Mouse (Mus musculus) kidney, postnatal 14 days (tissue): ENCODE measurements around the gene Sh3bp4.

Experiments used
- DNase-seq: peaks from one replicate; pipeline ENCODE4 v3.0.0; 2022; ENCODE audit warnings: mixed read lengths

Sh3bp4 gene

DNA sequence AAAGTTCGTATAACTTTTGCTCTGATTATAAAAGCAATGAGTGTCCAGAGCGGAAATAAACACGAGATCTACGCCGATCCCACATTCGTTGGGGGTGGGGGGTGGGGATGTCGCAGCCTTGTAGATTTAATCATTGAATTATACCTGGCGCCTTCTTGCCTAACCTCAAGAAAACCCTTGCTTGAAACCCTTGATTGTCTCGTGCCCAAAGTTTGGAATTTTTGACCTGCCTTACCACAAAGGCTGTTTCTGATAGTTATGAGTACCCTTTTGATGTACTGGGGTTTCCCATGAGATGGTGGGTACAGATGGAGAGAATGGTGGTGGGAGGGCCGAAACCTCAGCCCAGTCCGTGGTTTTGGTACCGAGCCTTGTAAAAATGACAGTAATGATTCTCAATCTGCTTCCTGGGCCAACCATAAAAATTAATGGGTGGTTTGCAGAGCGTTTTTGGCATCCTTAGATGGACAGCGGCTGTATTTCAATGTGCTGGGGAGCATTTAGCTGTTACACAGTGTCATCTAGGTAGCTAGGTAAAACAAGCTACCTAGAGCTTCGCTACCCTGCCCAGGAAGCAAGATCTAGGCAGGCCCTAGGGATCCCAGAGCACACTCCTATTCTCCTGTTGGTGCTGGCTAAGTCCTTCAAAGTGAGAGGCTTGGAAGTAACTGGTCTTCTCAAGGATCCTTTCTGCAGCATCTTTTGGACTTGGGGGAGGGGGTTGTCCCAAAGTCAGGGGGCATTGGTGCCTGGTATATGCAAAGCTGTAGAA is 1.3 kb downstream of the Sh3bp4 start:
- DNase-seq: no peak

DNA sequence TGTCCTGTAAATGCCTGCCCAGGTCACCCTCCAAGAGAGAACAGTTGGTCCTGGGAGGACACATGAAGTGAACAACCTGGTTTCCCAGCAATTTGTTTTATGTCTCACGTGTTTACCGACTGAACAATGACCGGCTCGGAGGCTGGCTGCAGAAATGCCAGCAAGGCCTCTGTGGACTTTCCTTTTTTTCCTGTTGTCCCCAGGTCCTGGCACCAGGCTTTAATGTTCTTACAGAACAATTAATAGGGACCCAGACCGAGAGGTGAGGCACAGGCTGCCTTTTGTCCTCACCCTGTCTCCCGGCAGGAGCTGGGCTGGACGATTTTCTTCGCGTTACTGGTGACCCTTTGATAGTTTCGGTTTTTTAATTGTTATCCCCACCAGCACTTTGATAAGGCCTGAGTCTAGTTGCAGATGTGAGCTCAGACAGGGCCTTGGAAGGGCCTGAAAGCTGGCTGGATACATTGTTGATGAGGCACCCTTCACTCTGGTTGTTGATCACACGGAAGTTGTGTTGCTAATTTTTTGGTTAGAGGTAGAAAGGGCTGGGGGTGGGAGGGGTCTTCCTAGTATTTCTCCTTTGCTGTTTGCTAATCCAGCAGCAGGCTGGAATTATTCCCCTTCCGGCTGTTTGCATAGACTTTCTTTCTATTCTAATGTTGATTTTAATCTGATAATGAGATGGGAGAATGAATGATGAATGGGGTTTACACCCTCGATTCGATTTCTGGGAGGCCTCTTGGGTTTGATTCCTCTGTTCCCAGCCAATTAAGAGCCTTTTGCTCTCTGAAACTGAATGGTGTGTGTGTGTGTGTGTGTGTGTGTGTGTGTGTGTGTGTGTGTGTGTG is 2.2 kb downstream of the Sh3bp4 start:
- peak; percentile 53 for DNase-seq

DNA sequence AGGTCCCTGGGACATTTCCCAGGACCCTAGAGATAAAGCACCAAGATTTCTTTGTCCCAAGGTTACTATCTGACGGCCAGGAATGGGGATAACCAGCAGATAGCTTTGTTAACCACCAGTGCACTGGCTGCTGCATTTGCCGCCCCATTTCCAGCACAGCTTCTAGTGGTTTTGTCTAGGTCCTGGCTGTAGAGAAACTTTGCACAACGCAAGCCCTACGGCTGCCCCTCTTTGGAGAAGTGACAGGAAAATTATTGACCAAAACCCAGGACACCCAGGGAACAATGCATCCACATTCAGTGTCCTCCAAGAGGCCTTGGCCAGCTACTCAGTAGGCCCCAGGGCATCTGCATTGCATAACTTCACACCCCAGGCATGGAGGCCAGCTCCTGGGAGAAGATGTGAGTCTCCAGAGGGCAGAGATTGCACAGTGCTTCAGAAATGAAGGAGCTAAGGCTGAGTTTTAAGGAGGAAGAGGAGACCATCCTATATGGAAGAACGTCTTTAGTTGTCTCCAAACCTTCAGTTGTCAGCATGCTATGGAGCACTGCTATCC is 3.2 kb downstream of the Sh3bp4 start:
- no peak for DNase-seq

DNA sequence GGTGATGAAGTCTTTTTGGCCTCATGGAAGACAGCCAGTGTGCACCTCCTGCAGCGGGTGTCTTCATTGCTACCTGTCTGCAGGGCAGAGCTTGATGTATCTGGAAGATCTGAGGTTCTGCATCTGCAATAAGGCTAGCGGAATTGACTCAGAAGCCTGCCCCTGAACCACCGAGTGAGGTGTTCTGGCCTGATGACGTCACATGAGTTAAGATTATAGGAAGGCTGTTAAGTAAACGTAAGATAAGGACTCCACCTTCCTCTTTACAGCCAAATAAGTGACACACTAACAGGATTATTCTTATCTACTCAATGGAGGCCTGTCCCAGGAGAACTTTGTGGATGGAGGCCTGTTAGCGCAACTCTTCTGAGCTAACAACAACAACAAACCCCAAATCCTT is 4.5 kb downstream of the Sh3bp4 start:
- no peak for DNase-seq

DNA sequence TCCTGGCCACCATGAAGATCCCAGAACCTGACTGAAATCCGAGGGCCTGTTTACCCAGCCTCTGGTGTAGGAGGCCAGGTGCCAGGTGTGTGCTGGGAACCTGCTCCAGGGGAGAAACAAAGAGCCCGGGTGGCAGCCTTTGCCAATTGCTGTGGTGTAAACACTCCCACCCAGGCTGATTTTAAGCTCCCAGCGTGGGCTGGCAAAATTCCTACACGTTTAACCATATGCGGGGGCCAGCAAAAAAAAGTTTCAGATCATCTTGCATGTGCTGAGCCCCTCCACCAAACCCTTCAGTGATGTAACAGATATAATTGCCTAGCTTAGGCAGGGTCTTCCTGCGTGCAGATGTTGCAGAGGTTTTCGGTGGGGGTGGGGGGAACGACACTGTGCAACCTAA is 4.9 kb downstream of the Sh3bp4 start:
- no peak for DNase-seq

DNA sequence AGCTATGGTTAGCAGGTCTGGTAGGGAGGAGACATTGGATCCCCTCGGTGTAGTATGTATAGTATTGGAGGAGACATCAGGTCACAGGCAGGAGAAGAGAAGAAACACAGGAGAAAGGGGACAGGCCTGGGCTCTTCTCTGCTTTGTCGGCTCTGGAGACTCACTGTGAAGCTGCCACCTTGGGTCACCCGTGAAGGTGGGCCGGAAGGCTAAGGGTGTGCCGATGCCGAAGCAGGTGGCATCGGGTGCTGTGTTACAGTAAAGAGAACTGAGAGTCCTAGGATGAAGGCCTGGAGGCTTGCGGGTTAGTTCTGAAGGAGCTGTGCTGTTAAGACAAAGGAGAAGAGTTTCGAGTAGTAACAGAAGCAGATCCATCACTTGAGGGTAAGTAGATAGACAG is 6.6 kb downstream of the Sh3bp4 start:
- no peak for DNase-seq

DNA sequence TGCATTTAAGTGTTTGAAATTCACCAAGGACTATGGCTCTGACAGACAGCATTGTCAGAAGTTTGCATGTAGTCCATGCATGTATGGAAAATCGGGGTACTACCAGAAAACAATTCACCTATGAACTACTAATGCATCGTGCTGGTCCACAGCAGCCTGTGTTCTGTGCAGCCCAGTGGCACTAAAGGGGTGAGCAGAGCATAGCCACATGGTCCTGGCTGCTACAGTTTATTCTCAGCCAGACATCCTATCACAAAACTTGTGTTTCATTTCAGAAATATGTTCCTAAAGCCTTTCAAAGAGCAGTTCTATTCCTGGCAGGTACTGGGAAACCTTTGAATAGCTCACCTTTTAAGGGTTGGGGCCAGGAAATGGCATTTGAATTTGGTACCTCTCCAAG is 8.0 kb downstream of the Sh3bp4 start:
- DNase-seq: no peak

DNA sequence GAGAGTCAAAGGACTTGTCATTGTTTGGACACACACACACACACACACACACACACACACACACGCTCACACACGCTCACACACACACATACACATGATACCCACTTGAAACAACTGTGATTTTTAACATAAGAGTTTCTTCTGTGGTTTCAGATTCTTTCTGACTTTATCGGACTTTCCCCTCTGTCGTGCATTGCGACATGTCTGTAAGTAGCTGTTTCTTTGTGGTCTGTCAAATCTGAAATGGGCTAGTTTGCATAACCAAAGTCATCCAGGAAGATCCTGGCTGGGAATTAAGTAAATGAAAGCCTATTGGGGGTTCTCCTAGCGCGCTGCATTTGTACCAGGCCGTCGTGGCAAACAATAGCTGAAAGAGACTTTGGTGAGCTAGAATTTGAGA is 8.5 kb downstream of the Sh3bp4 start:
- no peak for DNase-seq

DNA sequence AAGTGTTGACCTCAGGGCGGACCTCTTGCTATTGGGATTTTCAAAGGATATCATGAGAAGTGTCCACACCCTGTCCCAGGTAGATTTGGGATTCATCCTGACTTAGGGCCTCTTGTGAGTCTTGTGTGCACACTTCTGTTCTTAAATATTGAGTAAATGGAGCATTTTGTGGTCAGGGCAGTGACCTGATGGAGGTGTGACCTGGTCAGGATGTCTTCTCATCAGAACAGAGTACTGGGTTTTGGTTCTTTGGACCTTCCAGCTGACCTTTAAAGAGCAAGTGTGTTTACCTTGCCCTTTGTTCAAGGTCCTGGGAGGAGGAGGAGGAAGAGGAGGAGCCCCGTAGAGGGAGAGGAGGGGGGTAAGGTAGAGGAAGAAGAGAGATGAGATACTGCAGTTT is 9.0 kb downstream of the Sh3bp4 start:
- DNase-seq: no peak

DNA sequence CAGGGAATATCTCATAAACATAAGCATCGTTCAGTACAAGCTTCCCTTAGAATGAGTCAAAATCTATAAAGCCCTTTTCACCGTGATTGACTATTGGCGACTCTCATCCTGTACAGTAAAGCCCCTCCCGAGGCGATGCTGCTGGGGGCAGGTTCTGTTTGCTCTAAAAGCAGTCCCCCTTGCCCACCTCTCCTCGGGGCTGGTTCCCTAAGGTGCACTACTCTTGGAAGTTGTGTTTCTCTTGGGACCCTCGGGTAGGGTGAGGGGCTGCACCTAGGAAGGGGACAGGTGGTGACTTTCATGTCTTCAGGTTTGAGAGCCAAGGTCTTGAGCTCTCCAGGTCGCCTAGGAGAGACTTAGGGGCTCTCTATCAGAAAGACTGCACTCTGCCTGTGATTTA is 10.2 kb downstream of the Sh3bp4 start:
- no peak for DNase-seq

DNA sequence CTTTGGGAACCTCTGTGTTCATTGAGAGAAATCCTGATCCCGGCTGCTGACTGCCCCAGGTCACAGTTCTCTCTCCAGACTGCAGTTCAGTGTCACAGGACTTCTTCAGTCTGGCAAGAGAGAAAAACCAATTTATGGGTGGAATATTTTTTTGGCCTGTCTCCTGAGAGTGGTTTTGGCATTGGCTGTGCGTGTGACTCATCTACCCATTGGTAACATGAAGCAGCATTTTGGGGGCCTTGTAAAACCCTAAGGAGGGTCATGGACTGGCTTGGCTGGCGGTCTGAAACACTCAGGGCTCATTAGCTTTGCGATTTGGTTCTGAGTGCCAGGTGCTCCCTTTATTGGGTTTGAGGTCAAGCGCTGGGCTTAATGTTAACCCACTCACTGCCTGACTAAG is 10.6 kb downstream of the Sh3bp4 start:
- no peak for DNase-seq

DNA sequence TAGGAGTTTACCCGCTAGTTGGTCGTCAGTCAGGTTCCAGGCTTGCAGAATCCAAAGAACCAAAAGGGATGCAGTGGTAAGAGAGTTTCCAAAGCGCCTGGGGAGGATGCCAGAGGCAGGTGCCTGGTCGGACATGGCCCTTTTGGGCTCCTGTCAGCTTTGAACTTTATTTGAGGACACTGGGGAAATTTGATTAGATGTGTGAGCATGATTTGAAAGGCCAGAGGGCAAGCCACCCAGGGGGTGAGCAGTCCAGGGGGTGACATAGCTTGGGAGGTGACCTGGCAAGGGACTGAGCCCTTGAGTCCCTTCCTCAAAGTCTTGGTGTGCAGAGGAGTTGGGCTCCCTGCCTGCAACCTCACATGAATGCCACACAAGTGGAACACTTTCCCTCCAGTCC is 11.2 kb downstream of the Sh3bp4 start:
- DNase-seq: no peak

DNA sequence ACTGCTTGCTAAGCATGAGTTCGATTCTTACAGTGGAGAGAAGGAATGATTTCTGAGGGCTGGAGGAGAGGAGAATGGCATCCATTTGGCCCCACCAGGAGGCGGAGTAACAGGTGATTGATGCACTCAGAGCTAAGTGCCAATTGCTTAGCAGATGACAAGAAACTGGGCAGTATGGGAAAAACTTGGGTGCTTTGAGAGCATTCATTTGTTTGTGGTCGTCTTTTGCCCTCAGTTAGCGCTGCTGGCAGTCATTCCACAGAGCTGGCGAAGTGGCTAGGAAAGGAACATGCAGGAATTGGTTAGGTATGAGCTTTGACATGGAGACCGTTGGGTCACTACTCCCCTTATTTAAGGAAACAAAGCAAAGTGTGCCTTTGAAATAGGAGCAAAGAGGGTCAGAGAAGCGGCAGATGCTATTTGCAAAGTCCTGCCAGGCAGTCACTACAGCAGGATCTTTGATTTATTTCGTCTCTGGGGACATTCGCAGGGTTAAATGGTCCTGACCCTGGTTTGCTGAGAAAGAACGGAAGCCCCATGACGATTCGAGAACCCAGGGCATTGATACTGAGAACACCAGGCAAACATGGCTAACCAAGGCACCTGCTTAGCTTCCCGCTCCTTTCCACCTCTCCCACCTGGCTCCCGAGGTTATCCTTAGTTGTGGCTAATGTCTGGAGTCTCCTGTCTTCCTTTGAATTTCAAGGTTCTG is 12.1 kb downstream of the Sh3bp4 start:
- DNase-seq: no peak

DNA sequence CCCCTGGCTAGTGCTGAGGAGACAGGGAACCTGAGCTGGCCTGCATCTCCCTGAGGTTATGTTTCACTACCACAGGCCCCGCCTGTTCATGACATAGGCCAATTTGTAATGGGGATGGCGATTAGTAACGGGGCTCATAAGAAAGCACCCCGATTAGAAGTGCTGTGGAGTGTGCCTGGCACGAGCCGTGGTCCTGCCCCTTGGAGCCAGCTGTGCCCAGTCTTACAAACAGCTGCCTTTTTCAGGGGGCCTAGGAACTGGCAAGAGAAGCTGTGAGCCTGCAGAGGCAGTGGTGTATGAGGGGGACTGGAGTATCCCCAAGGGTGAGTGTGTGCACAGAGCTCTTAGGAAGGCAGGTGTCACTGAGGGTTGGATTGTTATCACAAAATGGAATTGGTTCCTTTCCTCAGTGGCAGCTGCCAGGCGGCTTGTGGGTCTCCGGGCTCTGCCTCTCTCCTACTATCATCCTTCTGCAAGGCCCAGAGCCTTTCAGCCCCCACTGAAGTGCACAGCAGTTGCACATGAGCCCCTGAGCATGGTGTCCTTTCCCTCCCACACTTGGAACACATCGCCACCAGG is 16.4 kb downstream of the Sh3bp4 start:
- no peak for DNase-seq

DNA sequence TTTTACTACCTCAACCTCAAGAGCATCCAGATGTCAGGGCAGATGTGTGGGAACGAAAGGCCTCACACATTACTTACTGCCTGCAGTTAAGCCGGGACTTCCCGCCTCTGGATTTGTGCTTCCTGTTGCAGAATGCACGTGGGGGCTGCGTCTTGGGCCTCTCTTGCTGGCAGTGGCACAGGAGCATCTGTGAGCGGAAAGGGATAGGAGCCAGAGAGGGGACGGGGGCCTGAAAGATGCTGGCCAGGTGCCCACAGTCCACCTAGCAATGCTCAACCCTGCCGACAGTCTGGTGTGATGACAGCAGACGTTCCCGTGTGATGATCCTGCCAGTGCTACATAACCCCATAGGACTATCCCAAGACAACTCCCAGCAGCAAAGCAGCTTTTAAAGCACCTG is 17.9 kb downstream of the Sh3bp4 start:
- DNase-seq: no peak

DNA sequence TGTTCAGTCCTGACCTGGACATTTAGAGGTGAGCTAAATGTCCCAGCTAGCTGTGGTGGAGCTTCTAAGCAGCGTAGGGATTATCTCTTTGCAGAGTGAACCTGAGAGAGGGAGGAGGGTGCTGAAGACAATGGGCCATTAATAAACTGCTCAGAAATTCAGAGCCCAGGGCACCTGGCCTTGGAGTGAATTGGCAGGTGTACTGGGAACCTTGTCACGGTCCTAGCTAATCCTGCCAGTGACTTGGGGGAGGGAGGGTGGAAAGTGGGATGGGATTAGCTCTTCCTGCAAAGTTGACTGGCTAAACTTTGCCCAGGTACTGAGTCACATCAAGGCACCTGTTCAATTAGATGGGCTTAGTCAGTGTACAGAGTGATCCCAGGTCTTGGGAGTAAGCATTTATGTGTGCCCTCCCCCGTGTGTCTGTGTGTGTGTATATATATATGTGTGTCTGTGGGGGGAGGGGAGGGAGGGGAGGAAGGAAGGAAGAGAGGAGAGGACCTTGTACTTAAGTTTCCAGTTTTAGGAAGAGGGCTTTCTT is 18.6 kb downstream of the Sh3bp4 start:
- no peak for DNase-seq

DNA sequence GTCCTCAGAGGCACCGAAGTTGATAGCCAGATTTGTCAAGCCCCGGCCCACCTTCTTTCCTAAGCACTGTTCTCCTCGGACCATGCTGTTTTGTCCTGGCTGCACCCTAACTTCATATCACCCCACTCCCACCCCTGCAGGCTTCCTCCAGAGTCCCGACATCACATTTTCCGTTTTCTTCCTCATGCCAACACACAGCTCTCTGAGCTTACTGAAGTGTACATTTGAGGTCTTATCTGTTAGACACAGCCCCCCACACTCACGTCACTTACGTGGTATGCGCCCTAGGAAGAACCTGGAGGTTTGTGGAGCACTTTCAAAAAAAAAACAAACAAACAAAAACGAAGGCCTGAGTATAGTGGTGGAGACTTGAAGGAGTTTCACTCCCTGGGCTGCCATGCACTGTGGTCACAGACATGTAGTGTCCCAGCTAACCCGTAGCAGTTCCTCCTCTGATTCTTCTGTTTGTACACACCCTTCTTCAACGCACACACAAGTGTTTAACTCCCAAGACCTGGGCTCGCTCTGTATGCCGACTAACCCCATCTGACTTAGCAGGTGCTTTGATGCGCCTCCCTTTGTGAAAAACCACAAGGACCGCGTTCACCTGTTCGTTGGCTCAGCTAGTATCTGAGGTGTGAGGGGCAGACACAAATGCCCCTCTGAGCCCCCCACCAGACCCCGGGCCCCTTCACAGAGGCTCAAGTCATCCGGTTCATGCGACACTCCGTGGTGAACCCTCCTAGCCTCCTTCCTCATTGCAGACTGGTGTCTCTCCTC is 19.8 kb downstream of the Sh3bp4 start:
- DNase-seq: no peak

DNA sequence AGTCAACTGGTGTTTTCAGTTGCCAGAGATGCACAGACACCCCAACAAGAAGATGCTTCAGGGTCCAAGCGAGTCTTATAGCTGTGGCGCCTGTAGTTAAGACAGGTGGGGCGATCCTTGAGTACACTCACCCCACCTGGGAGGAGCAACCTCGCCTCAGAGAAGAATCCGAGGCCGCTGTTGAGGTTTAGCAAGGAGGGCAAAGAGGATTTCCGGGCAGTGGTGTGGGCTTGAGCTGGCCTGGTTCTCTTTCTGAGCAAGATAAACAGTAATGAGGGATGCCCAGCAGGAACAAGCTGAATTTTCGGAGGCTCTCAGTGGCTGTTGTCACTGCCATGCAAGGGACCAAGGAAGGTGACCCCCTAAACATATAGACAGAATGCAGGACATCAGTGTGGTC is 20.5 kb downstream of the Sh3bp4 start:
- no peak for DNase-seq

DNA sequence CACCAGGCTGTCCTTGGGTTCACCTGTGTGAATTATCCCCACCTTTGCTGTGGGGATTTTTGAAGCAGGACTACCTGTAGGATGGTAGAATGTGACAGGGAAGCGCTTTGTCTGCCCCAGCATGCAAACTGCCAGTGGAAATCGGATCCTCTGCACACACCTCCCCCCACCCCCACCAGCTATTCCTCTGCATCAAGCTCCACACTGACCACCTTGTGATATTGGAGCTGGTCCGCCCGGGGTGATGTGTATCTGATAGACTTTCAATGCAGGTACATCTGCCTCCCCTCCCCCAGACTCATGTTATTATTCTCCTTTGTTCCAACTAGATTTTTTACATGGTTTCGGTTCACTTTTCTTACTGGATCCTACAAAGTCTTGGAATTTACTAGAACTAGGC is 21.8 kb downstream of the Sh3bp4 start:
- no peak for DNase-seq

DNA sequence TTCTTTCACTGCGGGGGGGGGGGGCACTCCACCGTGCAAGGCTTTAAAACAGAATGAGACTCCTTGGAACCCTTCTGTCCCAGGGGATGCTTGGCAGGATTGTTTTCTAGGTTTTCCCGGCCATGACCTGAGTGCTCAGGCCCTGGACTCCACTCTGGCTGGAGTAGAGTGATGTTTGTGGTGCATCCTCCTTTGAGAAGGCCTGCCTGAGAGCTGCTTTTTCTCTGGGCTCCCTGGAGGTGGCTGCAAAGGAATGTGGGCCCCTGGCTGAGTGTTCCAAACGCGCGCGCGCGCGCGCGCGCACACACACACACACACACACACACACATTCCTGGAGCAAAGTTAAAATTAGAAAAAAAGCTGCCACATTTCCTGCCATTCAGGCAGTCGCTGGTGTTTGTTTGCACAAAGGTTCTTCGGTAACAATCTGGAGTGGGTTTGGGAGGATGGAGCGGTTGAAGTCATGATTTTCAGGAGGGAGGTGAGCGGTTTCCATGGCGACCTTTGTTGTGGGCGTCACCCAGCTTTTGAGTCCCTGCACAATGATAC is 22.3 kb downstream of the Sh3bp4 start:
- peak; percentile 73 for DNase-seq

DNA sequence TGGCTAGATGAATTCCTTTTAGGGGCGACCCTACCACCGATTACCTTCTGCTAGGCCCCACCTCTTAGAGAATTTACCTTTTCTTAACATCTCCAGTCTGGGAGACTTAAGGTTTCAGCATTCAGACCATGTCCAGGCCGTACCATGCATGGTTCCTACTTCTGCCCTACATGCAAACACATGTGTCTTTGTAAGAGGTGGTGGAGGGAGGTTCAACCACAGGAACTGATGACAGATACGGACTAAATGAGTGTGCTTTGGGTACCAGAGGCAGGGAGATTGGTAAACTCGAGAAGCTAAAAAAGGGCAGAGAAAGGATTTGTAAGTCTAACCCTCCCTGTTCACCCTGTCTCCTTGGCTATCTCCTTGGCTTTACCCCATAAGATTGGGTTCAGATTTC is 23.5 kb downstream of the Sh3bp4 start:
- no peak for DNase-seq

DNA sequence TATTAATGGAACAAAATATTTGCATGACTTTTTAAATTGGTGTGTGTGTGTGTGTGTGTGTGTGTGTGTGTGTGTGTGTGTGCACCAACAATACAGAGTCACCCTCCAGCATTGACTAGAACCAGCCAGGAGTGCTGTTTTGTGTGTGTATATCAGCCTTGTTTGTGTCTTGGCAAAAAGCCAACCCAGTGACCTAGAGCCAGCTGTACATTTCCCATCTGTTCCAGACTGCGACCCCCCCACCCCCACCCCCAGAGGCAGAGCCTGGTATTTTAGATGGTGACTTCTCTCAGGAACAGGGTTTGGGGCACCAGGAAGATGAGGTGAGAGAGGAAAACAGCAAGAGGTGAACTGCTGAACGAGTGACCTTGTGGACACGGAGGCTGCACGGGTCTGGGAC is 24.2 kb downstream of the Sh3bp4 start:
- DNase-seq: peak; percentile 47
